Mouse (Mus musculus): ENCODE data around the gene Tom1l2. TPM values are rescaled to one million over a fixed set of nuclear protein-coding genes. Genes with fewer than 3 reads are reported as not detected.

Tom1l2 gene
- polyA plus RNA-seq, 2 experiments, result 21.5 to 36.0 TPM

GRCm38 (mm10) chr11:60264651-60265050 is 88.1 kb downstream of the Tom1l2 start:
- peaks cover 2% of the 10 kb centered on the region; the same call in 1 of the 2 replicates for H3K36me3 ChIP-seq (ENCODE audit: control insufficient read depth, insufficient read depth, low read length)
- H3K4me1 ChIP-seq (ENCODE audit: control insufficient read depth, insufficient read depth, low read length), result peaks cover 10% of the 10 kb centered on the region; the same call in 1 of the 2 replicates
- no peaks in the 10 kb centered on the region for H3K9me3 ChIP-seq (ENCODE audit: control insufficient read depth, low read length)
- H3K27ac ChIP-seq (replicated peaks; ENCODE audit: low read depth, low read length), result no peak overlapping the region
- H3K9ac ChIP-seq (ENCODE audit: low read depth, low read length, severe bottlenecking), result no peak overlapping the region
- no peaks in the 10 kb centered on the region for H3K27me3 ChIP-seq (ENCODE audit: control insufficient read depth, insufficient read depth, low read length)
- WGBS, result 94% methylated on average over 1 of the region's 1 CpGs
- no peak for ATAC-seq (ENCODE audit: low FRiP score, low read depth)
- DNase-seq (ENCODE audit: low spot score), result no peak
- TF ChIP-seq POLR2A (IDR thresholded peaks at IDR 0.05; ENCODE audit: borderline replicate concordance, extremely low read depth, insufficient read depth, insufficient read length), result no peak
- H3K4me3 ChIP-seq (replicated peaks; ENCODE audit: low read length), result no peak overlapping the region
- H3K4me2 ChIP-seq (replicated peaks; ENCODE audit: low read depth, low read length, severe bottlenecking), result no peak overlapping the region

- Histone ChIP-seq H3K27ac (replicated peaks; ENCODE audit: low read depth, low read length) (no peak overlapping the region), H3K9ac (ENCODE audit: low read depth, low read length, severe bottlenecking) (no peak overlapping the region), H3K4me2 (replicated peaks; ENCODE audit: low read depth, low read length, severe bottlenecking) (no peak overlapping the region), H3K36me3 (ENCODE audit: control insufficient read depth, insufficient read depth, low read length) (peaks cover 12% of the 10 kb centered on the region), H3K4me3 (replicated peaks; ENCODE audit: low read length) (no peak overlapping the region), H3K4me1 (ENCODE audit: control insufficient read depth, insufficient read depth, low read length) (peaks cover 10% of the 10 kb centered on the region; the same call in 1 of the 2 replicates), H3K9me3 (ENCODE audit: control insufficient read depth, low read length) (no peaks in the 10 kb centered on the region), H3K27me3 (ENCODE audit: control insufficient read depth, insufficient read depth, low read length) (no peaks in the 10 kb centered on the region)
- WGBS, result 79% methylated on average over 4 of the region's 4 CpGs
- DNase-seq (ENCODE audit: low spot score) (no peak), ATAC-seq (ENCODE audit: low FRiP score, low read depth) (no peak)
- TF ChIP-seq POLR2A (IDR thresholded peaks at IDR 0.05; ENCODE audit: borderline replicate concordance, extremely low read depth, insufficient read depth, insufficient read length), result no peak
These were observed 90.3 kb downstream of the Tom1l2 start for GRCm38 (mm10) chr11:60262396-60262795.

- WGBS, result 95% methylated on average over 3 of the region's 3 CpGs
- Histone ChIP-seq H3K9ac (ENCODE audit: low read depth, low read length, severe bottlenecking) (no peak overlapping the region), H3K27ac (replicated peaks; ENCODE audit: low read depth, low read length) (no peak overlapping the region), H3K9me3 (ENCODE audit: control insufficient read depth, low read length) (no peaks in the 10 kb centered on the region), H3K4me2 (replicated peaks; ENCODE audit: low read depth, low read length, severe bottlenecking) (no peak overlapping the region), H3K27me3 (ENCODE audit: control insufficient read depth, insufficient read depth, low read length) (no peaks in the 10 kb centered on the region), H3K4me1 (ENCODE audit: control insufficient read depth, insufficient read depth, low read length) (peaks cover 18% of the 10 kb centered on the region), H3K4me3 (replicated peaks; ENCODE audit: low read length) (no peak overlapping the region), H3K36me3 (ENCODE audit: control insufficient read depth, insufficient read depth, low read length) (peaks cover 20% of the 10 kb centered on the region)
- DNase-seq (ENCODE audit: low spot score) (no peak), ATAC-seq (ENCODE audit: low FRiP score, low read depth) (no peak)
- no peak for TF ChIP-seq POLR2A (IDR thresholded peaks at IDR 0.05; ENCODE audit: borderline replicate concordance, extremely low read depth, insufficient read depth, insufficient read length)
These were observed 92.0 kb downstream of the Tom1l2 start for GRCm38 (mm10) chr11:60260743-60261142.

GRCm38 (mm10) chr11:60257696-60258095 is 95.0 kb downstream of the Tom1l2 start:
- Histone ChIP-seq H3K9me3 (ENCODE audit: control insufficient read depth, low read length) (no peaks in the 10 kb centered on the region), H3K27me3 (ENCODE audit: control insufficient read depth, insufficient read depth, low read length) (no peaks in the 10 kb centered on the region), H3K9ac (ENCODE audit: low read depth, low read length, severe bottlenecking) (no peak overlapping the region), H3K27ac (replicated peaks; ENCODE audit: low read depth, low read length) (no peak overlapping the region), H3K4me2 (replicated peaks; ENCODE audit: low read depth, low read length, severe bottlenecking) (no peak overlapping the region), H3K4me1 (ENCODE audit: control insufficient read depth, insufficient read depth, low read length) (peaks cover 13% of the 10 kb centered on the region), H3K36me3 (ENCODE audit: control insufficient read depth, insufficient read depth, low read length) (peaks cover 23% of the 10 kb centered on the region), H3K4me3 (replicated peaks; ENCODE audit: low read length) (no peak overlapping the region)
- WGBS, result 38% methylated on average over 2 of the region's 2 CpGs
- no peak for ATAC-seq (ENCODE audit: low FRiP score, low read depth)
- DNase-seq (ENCODE audit: low spot score), result no peak
- TF ChIP-seq POLR2A (IDR thresholded peaks at IDR 0.05; ENCODE audit: borderline replicate concordance, extremely low read depth, insufficient read depth, insufficient read length), result no peak

GRCm38 (mm10) chr11:60256713-60257112 is 96.0 kb downstream of the Tom1l2 start:
- Histone ChIP-seq H3K27me3 (ENCODE audit: control insufficient read depth, insufficient read depth, low read length) (no peaks in the 10 kb centered on the region), H3K4me3 (replicated peaks; ENCODE audit: low read length) (no peak overlapping the region), H3K9me3 (ENCODE audit: control insufficient read depth, low read length) (no peaks in the 10 kb centered on the region), H3K36me3 (ENCODE audit: control insufficient read depth, insufficient read depth, low read length) (peaks cover 23% of the 10 kb centered on the region), H3K4me2 (replicated peaks; ENCODE audit: low read depth, low read length, severe bottlenecking) (no peak overlapping the region), H3K9ac (ENCODE audit: low read depth, low read length, severe bottlenecking) (no peak overlapping the region), H3K27ac (replicated peaks; ENCODE audit: low read depth, low read length) (no peak overlapping the region), H3K4me1 (ENCODE audit: control insufficient read depth, insufficient read depth, low read length) (peaks cover 14% of the 10 kb centered on the region)
- no peak for DNase-seq (ENCODE audit: low spot score)
- 88% methylated on average over 9 of the region's 9 CpGs for WGBS
- TF ChIP-seq POLR2A (IDR thresholded peaks at IDR 0.05; ENCODE audit: borderline replicate concordance, extremely low read depth, insufficient read depth, insufficient read length), result no peak
- ATAC-seq (ENCODE audit: low FRiP score, low read depth), result no peak

All from limb, embryonic 14.5 days (tissue).